Mouse (Mus musculus) embryonic facial prominence, embryonic 11.5 days (tissue): Measurements from ENCODE around the gene Dnajc8. TPM values are rescaled to one million over a fixed set of nuclear protein-coding genes. Genes with fewer than 3 reads are reported as not detected.

Source experiments
- ATAC-seq: fragments of 200-750 bp; cut with Nextera tagmentation; replicated peaks from 2 replicates; pipeline ENCODE4 v1.8.0; 2017; ENCODE audit warnings: low read depth; ENCODE audit not compliant: insufficient number of reproducible peaks, low FRiP score, low TSS enrichment
- DNase-seq: peaks from one replicate; pipeline ENCODE4 v3.0.0-alpha.2; 2015; ENCODE audit warnings: low spot score
- H3K27ac ChIP-seq: fragments of 300-500 bp; sonication (generic); replicated peaks from 2 replicates; pipeline ENCODE4 v1.5.1; 2014; ENCODE audit warnings: mild to moderate bottlenecking, low read depth, low read length, control low read depth
- H3K27me3 ChIP-seq: fragments of 300-500 bp; sonication (generic); 2 replicates; pipeline ENCODE4 v1.6.1; 2014; ENCODE audit warnings: mild to moderate bottlenecking, low read length, moderate library complexity, mixed read lengths; ENCODE audit not compliant: control insufficient read depth, insufficient read depth
- H3K36me3 ChIP-seq: fragments of 300-500 bp; sonication (generic); replicated peaks from 2 replicates; pipeline ENCODE4 v1.6.1; 2014; ENCODE audit warnings: low read depth, mild to moderate bottlenecking, low read length, moderate library complexity, mixed read lengths; ENCODE audit not compliant: control insufficient read depth, insufficient read depth
- H3K4me1 ChIP-seq: fragments of 300-500 bp; sonication (generic); 2 replicates; pipeline ENCODE4 v1.6.1; 2014; ENCODE audit warnings: low read length, mixed read lengths; ENCODE audit not compliant: control insufficient read depth, insufficient read depth
- H3K4me2 ChIP-seq: fragments of 300-500 bp; sonication (generic); 2 replicates; pipeline ENCODE4 v1.6.1; 2014; ENCODE audit warnings: low read depth, mild to moderate bottlenecking, control low read depth, low read length, moderate library complexity
- H3K4me3 ChIP-seq: fragments of 300-500 bp; sonication (generic); 2 replicates; pipeline ENCODE4 v1.5.1; 2014; ENCODE audit warnings: low read depth, low read length, control low read depth
- H3K9ac ChIP-seq: fragments of 300-500 bp; sonication (generic); replicated peaks from 2 replicates; pipeline ENCODE4 v1.6.1; 2014; ENCODE audit warnings: mild to moderate bottlenecking, control low read depth, low read length
- H3K9me3 ChIP-seq: fragments of 300-500 bp; sonication (generic); replicated peaks from 2 replicates; pipeline ENCODE4 v1.6.1; 2016; ENCODE audit warnings: mild to moderate bottlenecking, low read length, inconsistent platforms, mixed read lengths; ENCODE audit not compliant: control insufficient read depth
- WGBS: fragments of 180-500 bp; shearing (Covaris S2); extraction: QIAGEN DNeasy Blood & Tissue Kit; methylation state at CpG from one replicate; pipeline ENCODE4 v1.1.7; 2014; 5-methylcytosine and 5-hydroxymethylcytosine counted together
- polyA plus RNA-seq: library from polyadenylated mRNA; unstranded; fragments of >200 nt; fragmentation: Nextera tagmentation; extraction: Ambion mirVana; gene quantifications from 2 replicates; pipeline ENCODE4 v1.2.1, GENCODE M21; 2014

Dnajc8 gene
- polyA plus RNA-seq, 1 experiment from 2014 or later: 255 TPM

DNA sequence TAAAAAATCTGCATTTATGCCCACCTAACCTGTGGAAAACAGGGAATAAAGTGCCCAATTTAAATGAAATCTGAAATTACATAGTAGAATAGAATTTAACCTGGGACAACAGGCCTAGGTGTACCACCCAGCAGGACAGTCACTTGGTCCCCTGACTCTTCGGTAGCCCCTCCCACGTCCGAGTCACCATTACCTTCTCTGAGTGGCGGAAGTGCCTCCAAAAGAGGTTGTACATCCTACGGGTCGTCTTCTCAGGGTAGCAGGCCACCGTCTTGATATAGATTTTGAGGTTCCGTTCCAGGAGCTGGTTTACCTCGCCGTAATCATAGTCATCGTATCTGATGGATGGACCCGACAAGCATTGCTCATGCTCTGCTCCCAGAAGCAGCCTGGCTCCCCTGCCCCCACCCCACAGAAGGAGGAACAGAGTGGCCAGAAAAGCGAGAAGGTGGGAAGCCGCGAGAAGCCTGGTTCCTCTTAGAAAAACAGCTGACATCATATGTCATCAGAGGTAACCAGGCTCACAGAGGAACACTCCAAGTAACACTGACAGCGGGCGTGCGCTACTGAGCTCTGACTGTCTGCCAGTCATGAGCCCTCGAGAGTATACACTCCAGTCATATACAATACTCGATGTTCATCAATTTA lies 41.0 kb upstream of the Dnajc8 start:
- no peaks in the 10 kb centered on the region for H3K4me1 ChIP-seq
- no peak for DNase-seq
- 91% methylated on average over 20 of the region's 20 CpGs for WGBS
- no peaks in the 10 kb centered on the region for H3K27me3 ChIP-seq
- no peak for ATAC-seq
- H3K36me3 ChIP-seq: no peaks in the 10 kb centered on the region
- H3K4me2 ChIP-seq: no peak overlapping the region
- H3K4me3 ChIP-seq: no peak overlapping the region
- H3K9ac ChIP-seq: no peak overlapping the region
- H3K9me3 ChIP-seq: no peaks in the 10 kb centered on the region
- H3K27ac ChIP-seq: no peak overlapping the region

DNA sequence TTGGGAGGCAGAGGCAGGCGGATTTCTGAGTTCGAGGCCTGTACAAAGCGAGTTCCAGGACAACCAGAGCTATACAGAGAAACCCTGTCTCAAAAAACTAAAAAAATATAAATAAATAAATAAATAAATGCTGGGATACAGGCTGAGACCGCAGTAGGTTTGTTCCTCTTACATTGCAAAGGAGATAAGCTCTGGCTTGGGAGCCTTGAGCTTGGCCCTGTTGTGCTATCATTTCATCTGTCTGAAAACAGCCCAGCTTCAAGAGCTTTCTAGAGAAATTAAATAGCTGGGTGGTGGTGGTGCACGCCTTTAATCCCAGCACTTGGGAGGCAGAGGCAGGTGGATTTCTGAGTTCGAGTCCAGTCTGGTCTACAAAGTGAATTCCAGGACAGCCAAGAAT lies 33.7 kb upstream of the Dnajc8 start:
- no peak for ATAC-seq
- no peak overlapping the region for H3K4me3 ChIP-seq
- no peak overlapping the region for H3K27ac ChIP-seq
- no peaks in the 10 kb centered on the region for H3K4me1 ChIP-seq
- no peaks in the 10 kb centered on the region for H3K36me3 ChIP-seq
- 95% methylated on average over 6 of the region's 6 CpGs for WGBS
- no peak for DNase-seq
- H3K9ac ChIP-seq: no peak overlapping the region
- H3K4me2 ChIP-seq: no peak overlapping the region
- no peaks in the 10 kb centered on the region for H3K9me3 ChIP-seq
- H3K27me3 ChIP-seq: no peaks in the 10 kb centered on the region

DNA sequence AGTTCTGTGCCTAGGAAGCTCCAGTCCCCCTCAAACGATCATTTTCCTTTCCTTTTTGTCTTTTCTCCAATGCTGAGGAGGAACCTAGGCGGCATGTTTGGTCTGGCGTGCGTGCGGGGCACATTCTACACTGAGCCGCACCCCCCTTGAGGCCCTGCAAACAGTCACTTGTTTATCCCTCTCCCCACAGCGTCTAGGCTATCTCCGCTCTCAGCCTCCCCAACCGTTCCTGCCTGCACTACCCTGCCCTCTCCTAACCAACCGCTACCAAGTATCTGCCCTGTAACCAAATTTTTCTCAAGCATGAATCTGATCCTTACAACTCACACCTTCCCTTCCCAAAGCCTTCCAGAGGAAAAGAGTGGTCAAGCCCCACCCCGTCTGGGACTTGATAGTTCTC lies 32.0 kb upstream of the Dnajc8 start:
- Histone ChIP-seq H3K36me3 (no peaks in the 10 kb centered on the region), H3K9me3 (no peaks in the 10 kb centered on the region), H3K4me3 (no peak overlapping the region), H3K27ac (no peak overlapping the region), H3K4me1 (no peaks in the 10 kb centered on the region; the same call in 1 of the 2 replicates), H3K27me3 (no peaks in the 10 kb centered on the region), H3K4me2 (no peak overlapping the region), H3K9ac (no peak overlapping the region)
- ATAC-seq (no peak), DNase-seq (no peak)
- 86% methylated on average over 11 of the region's 11 CpGs for WGBS

DNA sequence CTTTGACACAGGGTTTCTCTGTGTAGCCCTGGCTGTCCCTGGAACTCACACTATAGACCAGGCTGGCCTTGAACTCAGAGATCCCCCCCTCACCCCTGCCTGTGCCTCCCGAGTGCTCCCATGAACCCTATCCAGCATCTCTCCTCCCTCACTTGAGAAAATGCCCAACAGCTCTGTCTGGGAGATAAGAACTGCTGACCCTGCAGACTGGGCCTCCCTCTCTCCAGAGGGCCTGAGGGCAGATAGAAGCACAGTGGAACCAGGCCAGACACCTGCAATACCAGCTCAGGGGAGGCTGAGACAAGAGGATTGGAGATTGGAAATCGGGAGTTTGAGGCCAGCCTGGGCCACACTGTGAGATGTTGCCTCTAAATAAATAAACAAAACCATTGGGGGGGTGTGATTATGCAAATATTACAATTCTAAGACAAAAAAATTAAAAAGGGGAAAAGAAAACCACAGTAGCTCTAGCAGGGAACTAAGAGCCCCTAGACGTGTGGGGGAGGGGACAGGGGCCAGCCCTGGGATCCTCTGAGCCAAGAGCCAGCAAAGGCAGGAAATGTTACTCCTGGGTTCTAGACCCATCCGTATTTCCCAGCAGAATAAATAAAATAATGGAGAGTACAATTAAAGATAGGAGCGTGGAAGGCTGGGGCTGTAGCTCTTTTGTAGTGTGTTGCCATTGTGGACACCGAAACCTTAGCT lies 30.2 kb upstream of the Dnajc8 start:
- H3K4me3 ChIP-seq: no peak overlapping the region
- WGBS: 56% methylated on average over 6 of the region's 6 CpGs
- DNase-seq: no peak
- ATAC-seq: no peak
- H3K4me2 ChIP-seq: no peak overlapping the region
- no peak overlapping the region for H3K27ac ChIP-seq
- no peaks in the 10 kb centered on the region for H3K9me3 ChIP-seq
- no peaks in the 10 kb centered on the region; the same call in 1 of the 2 replicates for H3K4me1 ChIP-seq
- no peak overlapping the region for H3K9ac ChIP-seq
- no peaks in the 10 kb centered on the region for H3K36me3 ChIP-seq
- no peaks in the 10 kb centered on the region for H3K27me3 ChIP-seq

DNA sequence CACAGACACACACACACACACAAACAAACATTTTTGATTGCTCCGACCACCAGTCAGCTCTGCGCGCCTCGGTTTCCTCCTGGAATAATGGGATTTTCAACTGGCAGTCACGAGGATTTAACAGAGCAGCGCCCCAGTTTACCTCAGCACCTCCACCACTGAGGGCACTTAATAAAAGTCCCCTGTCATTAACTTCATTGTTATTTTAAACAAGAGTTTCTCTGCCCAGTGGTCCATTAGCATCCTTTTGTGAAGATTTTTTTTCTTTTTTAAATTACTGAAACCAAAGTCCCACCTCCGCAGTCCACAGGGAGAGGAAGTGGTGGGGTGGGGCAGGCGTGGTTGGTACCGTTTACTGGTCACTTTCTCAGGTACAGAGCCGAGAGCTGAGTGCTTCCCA lies 29.6 kb upstream of the Dnajc8 start:
- Histone ChIP-seq H3K4me2 (no peak overlapping the region), H3K4me1 (no peaks in the 10 kb centered on the region; the same call in 1 of the 2 replicates), H3K27me3 (no peaks in the 10 kb centered on the region), H3K27ac (no peak overlapping the region), H3K9ac (no peak overlapping the region), H3K4me3 (no peak overlapping the region), H3K9me3 (no peaks in the 10 kb centered on the region), H3K36me3 (no peaks in the 10 kb centered on the region)
- ATAC-seq: no peak
- WGBS: 33% methylated on average over 10 of the region's 10 CpGs
- no peak for DNase-seq

DNA sequence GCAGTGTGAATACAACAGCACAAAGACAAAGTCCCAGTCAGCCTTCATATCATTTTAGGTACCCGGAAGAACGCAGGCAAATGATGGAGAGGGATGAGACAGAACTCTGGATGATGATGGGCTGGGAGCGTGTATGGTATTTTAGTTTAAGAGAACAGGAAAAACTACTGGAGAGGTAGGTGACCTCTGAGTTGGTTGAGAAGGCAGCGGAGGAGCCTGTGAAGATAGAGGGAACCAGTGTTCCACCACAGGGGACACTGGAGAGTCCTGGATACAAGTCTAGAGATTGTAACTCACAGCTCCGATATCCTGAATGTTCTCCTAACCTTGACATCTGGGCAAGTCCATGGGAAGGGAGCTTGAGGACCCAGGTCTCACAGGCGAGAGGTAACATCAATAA lies 29.1 kb upstream of the Dnajc8 start:
- no peak overlapping the region for H3K27ac ChIP-seq
- no peaks in the 10 kb centered on the region for H3K36me3 ChIP-seq
- no peaks in the 10 kb centered on the region; the same call in 1 of the 2 replicates for H3K4me1 ChIP-seq
- H3K9ac ChIP-seq: no peak overlapping the region
- H3K4me3 ChIP-seq: no peak overlapping the region
- WGBS: 76% methylated on average over 6 of the region's 6 CpGs
- ATAC-seq: no peak
- H3K27me3 ChIP-seq: no peaks in the 10 kb centered on the region
- H3K9me3 ChIP-seq: no peaks in the 10 kb centered on the region
- DNase-seq: no peak
- no peak overlapping the region for H3K4me2 ChIP-seq

DNA sequence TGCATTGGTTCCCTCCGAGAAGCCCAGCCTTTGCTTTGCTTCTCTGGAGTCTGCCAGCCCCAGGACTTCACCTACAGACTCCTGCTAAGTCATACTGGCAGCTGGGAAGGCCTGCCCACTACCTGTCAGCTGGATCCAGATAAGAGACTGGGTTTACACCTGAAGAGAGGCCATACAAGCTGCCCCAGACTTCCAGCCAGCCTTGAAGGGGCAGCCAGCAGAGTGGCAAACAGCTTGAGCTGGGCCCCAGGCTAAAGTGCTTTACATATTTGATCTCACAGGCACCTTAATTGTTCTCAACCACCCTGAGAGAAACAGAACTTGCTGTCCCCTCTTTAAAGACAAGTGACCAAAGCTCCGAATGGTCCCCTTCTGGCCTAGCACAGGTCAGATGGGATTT lies 28.1 kb upstream of the Dnajc8 start:
- Histone ChIP-seq H3K9ac (no peak overlapping the region), H3K27me3 (no peaks in the 10 kb centered on the region), H3K4me1 (no peaks in the 10 kb centered on the region; the same call in 1 of the 2 replicates), H3K27ac (no peak overlapping the region), H3K9me3 (no peaks in the 10 kb centered on the region), H3K36me3 (no peaks in the 10 kb centered on the region), H3K4me3 (no peak overlapping the region), H3K4me2 (no peak overlapping the region)
- DNase-seq (no peak), ATAC-seq (no peak)
- 37% methylated on average over 2 of the region's 2 CpGs for WGBS

DNA sequence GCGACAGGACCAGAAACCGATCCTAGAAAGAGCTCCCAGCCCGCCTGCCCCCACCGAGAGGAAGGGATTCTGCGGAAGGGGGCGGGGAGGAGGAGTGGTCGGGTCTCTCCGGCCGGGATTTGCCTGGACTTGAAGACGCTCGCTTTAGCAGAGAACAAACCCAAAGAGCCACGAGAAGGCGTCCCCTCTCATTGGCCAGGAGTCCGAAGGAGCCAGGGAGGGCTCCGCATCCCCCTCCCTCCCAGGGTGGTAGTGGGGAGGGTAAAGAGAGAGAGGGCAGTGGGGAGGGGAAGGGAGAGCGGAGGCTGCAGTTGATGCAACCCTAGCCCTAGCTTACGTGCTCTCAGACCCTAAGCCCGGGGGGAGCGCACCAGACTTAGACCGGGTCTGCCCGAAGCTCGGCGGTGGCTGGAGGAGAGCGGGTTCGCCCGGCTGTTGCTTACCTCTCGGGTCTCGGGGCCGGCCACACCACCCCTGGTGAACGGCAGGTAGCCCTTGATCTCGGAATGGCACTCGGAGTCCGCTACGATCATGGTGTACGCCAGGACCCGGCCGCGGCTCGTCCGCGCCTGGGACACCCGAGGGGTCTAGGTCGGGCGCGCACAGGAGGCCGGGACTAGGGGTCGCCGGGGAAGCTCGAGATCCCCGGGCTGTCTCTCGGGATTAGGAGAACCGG lies 25.6 kb upstream of the Dnajc8 start:
- H3K36me3 ChIP-seq: no peaks in the 10 kb centered on the region
- ATAC-seq: peak; percentile 80
- peak overlapping the region; percentile 70 for H3K9ac ChIP-seq
- peak; percentile 92 for DNase-seq
- H3K27ac ChIP-seq: peak overlapping the region; percentile 53; the same call in 1 of the 2 replicates
- H3K4me2 ChIP-seq: peak overlapping the region; percentile 91
- under 1% methylated on average over 52 of the region's 52 CpGs for WGBS
- no peaks in the 10 kb centered on the region; the same call in 1 of the 2 replicates for H3K4me1 ChIP-seq
- no peaks in the 10 kb centered on the region for H3K27me3 ChIP-seq
- H3K9me3 ChIP-seq: no peaks in the 10 kb centered on the region
- H3K4me3 ChIP-seq: peak overlapping the region; percentile 77
